Mouse (Mus musculus) intestine, postnatal 0 days (tissue): ENCODE measurements around the gene Olfr412. TPM values are rescaled to one million over a fixed set of nuclear protein-coding genes. Genes with fewer than 3 reads are reported as not detected.
A peak's percentile ranks its signal among the peaks of the same experiment; 100 is the strongest.

ENCODE experiments used
- ATAC-seq: fragments of 200-750 bp; cut with Nextera tagmentation; 2 replicates; pipeline ENCODE4 v1.8.0; 2017; ENCODE audit warnings: mild to moderate bottlenecking, moderate TSS enrichment, moderate library complexity
- H3K27ac ChIP-seq: fragments of 300-500 bp; sonication (generic); 2 replicates; pipeline ENCODE4 v1.5.1; 2014; ENCODE audit warnings: mild to moderate bottlenecking, low read depth, low read length, moderate library complexity
- H3K27me3 ChIP-seq: fragments of 300-500 bp; sonication (generic); replicated peaks from 2 replicates; pipeline ENCODE4 v1.6.1; 2014; ENCODE audit warnings: low read length, mixed read lengths; ENCODE audit not compliant: control insufficient read depth, insufficient read depth
- H3K36me3 ChIP-seq: fragments of 300-500 bp; sonication (generic); 2 replicates; pipeline ENCODE4 v1.6.1; 2014; ENCODE audit warnings: mild to moderate bottlenecking, moderate library complexity; ENCODE audit not compliant: control insufficient read depth, insufficient read depth
- H3K4me1 ChIP-seq: fragments of 300-500 bp; sonication (generic); replicated peaks from 2 replicates; pipeline ENCODE4 v1.6.1; 2014; ENCODE audit warnings: antibody characterized with exemption, low read length, mixed read lengths; ENCODE audit not compliant: control insufficient read depth, insufficient read depth
- H3K4me2 ChIP-seq: fragments of 300-500 bp; sonication (generic); replicated peaks from 2 replicates; pipeline ENCODE4 v1.6.1; 2014; ENCODE audit warnings: low read depth, mild to moderate bottlenecking, moderate library complexity
- H3K4me3 ChIP-seq: fragments of 300-500 bp; sonication (generic); 2 replicates; pipeline ENCODE4 v1.5.1; 2014; ENCODE audit warnings: low read depth, low read length
- H3K9ac ChIP-seq: fragments of 300-500 bp; sonication (generic); 2 replicates; pipeline ENCODE4 v1.6.1; 2014; ENCODE audit warnings: mild to moderate bottlenecking, low read depth, low read length
- H3K9me3 ChIP-seq: fragments of 300-500 bp; sonication (generic); 2 replicates; pipeline ENCODE4 v1.6.1; 2016; ENCODE audit warnings: mixed run types; ENCODE audit not compliant: control insufficient read depth
- CTCF ChIP-seq: sonication (generic); IDR thresholded peaks from 2 replicates; pipeline ENCODE4 v1.5.1; 2016; ENCODE audit warnings: low read depth, mild to moderate bottlenecking, control low read depth, antibody characterized with exemption, moderate library complexity
- WGBS: fragments of 180-500 bp; shearing (Covaris S2); extraction: QIAGEN DNeasy Blood & Tissue Kit; methylation state at CpG from one replicate; pipeline ENCODE4 v1.1.7; 2014; 5-methylcytosine and 5-hydroxymethylcytosine counted together
- polyA plus RNA-seq: library from polyadenylated mRNA; unstranded; fragments of >200 nt; fragmentation: Nextera tagmentation; extraction: Ambion mirVana; gene quantifications from 2 replicates; pipeline ENCODE4 v1.2.1, GENCODE M21; 2015

The Olfr412 gene
- not detected in 2 replicates for polyA plus RNA-seq

DNA sequence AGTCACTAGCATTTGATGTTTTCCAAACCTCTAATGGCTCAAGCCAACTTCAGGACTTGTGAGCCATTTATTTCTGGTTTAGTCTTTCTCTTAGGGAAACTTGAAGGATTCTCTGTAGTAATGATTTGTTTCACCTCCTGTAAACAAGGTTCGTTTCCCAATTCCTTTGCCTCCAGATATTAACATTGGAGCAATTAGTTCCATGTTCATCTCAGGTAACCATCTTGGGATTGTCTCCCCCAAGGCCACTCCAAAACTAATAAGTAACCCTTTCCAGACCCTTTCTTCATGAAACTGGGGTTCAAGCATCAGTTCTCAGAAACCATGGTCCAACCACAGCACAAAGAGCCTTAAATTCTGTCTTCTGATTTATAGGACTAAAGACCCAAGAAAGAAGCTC is at the start of gene Olfr412:
Olfr412 (plus strand) TSS at position 301 of the 400 bp plus-strand sequence.
- Histone ChIP-seq H3K9me3 (no peaks in the 10 kb centered on the region), H3K27ac (no peak within 1 kb of the TSS), H3K27me3 (no peaks in the 10 kb centered on the region), H3K36me3 (no peaks in the 10 kb centered on the region), H3K9ac (no peak within 1 kb of the TSS), H3K4me2 (no peak within 1 kb of the TSS), H3K4me1 (no peaks in the 10 kb centered on the region), H3K4me3 (no peak within 1 kb of the TSS)
- 68% methylated on average over 1 of the region's 1 CpGs for WGBS
- ATAC-seq: no peak
- no peak for TF ChIP-seq CTCF

DNA sequence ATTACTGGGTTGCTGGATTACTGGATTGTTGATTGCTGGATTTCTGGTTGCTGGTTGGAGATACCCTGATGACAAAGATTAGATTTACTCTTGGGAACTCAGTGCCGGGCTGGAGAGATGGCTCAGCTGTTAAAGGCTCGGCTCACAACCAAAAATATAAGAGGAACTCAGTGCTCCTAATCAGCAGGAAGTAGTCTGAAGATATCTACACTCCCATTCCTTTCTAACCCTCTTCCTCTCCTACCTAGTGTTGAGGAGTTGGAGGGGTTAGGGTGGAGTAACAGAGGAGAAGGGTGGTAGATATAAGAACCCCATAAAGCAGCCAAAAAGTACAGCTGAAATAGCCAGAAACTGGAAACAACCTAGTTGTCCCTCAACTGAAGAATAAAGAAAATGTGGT is 35.8 kb upstream of the Olfr412 start:
- 65% methylated on average over 2 of the region's 2 CpGs for WGBS

DNA sequence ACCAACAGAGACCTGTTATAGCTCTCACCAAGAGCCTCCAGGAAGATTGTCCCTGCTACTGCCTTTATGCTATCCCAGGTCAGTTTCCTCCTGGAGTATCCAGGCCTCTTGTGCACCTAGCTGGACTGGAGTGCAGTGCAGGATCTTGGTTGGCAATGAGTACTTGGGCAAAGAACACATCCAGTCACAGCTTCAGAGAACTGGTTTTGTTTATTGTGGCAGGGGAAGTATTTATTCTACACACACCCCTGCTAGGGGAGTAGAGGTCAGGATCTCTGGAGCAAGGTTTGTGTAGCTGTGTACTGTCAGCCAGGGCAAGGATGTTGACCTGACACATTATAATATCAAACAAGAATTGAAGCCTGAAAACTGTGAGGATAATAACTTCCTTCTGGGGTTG is 33.1 kb upstream of the Olfr412 start:
- no peak for TF ChIP-seq CTCF
- no peak for ATAC-seq
- H3K36me3 ChIP-seq: no peaks in the 10 kb centered on the region
- H3K4me1 ChIP-seq: no peaks in the 10 kb centered on the region
- no peak overlapping the region for H3K4me2 ChIP-seq
- H3K9me3 ChIP-seq: no peaks in the 10 kb centered on the region
- H3K9ac ChIP-seq: no peak overlapping the region
- H3K4me3 ChIP-seq: no peak overlapping the region
- H3K27ac ChIP-seq: no peak overlapping the region
- H3K27me3 ChIP-seq: no peaks in the 10 kb centered on the region

More for the DNA sequence above, 35.8 kb upstream of the Olfr412 start:
- no peaks in the 10 kb centered on the region for H3K27me3 ChIP-seq
- H3K27ac ChIP-seq: no peak overlapping the region
- no peaks in the 10 kb centered on the region for H3K4me1 ChIP-seq
- no peaks in the 10 kb centered on the region for H3K9me3 ChIP-seq
- H3K36me3 ChIP-seq: no peaks in the 10 kb centered on the region
- H3K4me3 ChIP-seq: no peak overlapping the region
- ATAC-seq: no peak
- no peak for TF ChIP-seq CTCF
- H3K4me2 ChIP-seq: no peak overlapping the region
- no peak overlapping the region for H3K9ac ChIP-seq

DNA sequence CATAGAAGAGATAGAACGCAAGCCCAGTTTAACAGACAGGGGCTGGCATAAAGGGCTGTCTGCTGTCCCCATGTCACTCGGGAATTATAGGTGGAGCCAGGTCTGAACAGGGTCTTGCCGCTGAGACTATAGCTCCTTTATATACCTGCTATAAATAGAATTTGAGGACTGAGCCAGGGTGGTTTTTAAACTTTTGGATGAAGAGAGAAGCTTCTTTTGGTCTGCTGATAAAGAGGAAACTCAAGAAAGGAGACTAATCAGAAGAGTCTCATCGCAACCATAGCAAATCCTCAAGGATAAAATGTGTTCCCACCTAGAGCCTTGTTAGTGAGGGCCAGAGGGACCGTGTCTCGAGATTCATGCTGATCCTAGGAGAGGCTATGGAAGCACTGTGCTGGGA is 23.9 kb upstream of the Olfr412 start, which contains the start of gene Olfr410:
Olfr410 (minus strand) TSS at position 101 of the 400 bp plus-strand sequence.
- 81% methylated on average over 6 of the region's 6 CpGs for WGBS
- Histone ChIP-seq H3K27ac (no peak within 1 kb of the TSS), H3K27me3 (no peaks in the 10 kb centered on the region), H3K4me3 (no peak within 1 kb of the TSS), H3K36me3 (no peaks in the 10 kb centered on the region), H3K4me2 (no peak within 1 kb of the TSS), H3K4me1 (no peaks in the 10 kb centered on the region), H3K9ac (no peak within 1 kb of the TSS), H3K9me3 (no peaks in the 10 kb centered on the region)
- TF ChIP-seq CTCF: no peak
- ATAC-seq: no peak

DNA sequence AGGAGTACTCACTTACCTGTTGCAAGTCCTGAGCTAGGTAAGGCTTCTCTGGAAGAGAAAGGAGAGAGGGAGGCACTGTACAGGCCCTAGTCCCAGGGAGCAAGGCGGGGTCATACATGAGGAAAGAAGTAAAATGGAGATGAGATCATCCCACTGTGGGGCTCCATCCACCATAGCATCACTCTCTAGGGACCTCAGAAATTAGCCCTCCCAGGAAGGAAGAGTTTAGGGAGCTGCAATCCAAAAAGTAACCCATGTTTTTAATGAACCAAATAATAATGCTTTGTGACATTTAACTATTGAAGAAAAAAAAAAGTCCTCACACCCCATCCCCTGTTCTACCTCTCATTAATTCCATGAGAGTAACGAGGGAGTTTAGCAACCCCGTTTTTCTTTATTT is 9.3 kb upstream of the Olfr412 start, which contains the start of gene Olfr411:
Olfr411 (minus strand) TSS at position 101 of the 400 bp plus-strand sequence.
- no peak for TF ChIP-seq CTCF
- no peak within 1 kb of the TSS for H3K4me2 ChIP-seq

DNA sequence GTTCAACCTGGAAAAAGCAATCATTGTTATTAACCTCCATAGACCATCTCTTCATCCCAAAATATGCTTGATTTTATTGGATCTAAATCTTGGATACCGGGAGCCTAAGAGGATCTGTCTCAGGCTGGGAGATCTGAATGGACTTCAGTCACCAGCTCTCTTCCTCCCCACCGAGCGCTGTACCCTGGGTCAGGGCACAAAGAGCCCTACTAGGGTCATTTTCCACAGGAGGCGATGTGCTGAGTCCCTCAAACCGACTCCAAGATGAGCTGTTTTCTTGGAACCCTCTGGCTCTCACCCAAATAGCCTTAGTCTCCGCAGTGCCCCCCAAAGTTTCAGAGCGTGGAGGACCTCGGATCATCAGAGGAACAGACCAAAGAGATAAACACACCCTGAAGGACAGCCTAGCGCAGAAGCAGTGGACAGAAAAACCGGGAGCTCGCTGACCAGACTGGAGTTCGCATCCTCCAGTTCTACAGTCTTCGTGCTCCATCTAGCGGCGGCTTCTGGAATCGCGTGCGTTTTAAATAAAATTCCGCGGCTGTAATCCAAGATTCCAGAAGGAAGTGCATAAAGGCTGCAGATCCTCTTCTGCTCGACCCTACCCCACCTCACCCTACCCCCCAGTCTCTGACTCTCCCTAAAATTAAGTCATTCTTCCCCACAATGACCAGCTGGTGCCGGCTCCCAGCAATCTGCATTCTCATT is 9.7 kb downstream of the Olfr412 start:
- no peak overlapping the region for H3K9ac ChIP-seq
- WGBS: 11% methylated on average over 22 of the region's 22 CpGs

More for the DNA sequence above, 9.3 kb upstream of the Olfr412 start, which contains the start of gene Olfr411:
- no peaks in the 10 kb centered on the region for H3K4me1 ChIP-seq
- H3K9ac ChIP-seq: no peak within 1 kb of the TSS
- H3K27ac ChIP-seq: no peak within 1 kb of the TSS
- no peaks in the 10 kb centered on the region for H3K27me3 ChIP-seq
- H3K9me3 ChIP-seq: no peaks in the 10 kb centered on the region
- WGBS: 79% methylated on average over 3 of the region's 3 CpGs
- no peaks in the 10 kb centered on the region for H3K36me3 ChIP-seq
- ATAC-seq: no peak
- H3K4me3 ChIP-seq: no peak within 1 kb of the TSS

More for the DNA sequence above, 9.7 kb downstream of the Olfr412 start:
- Histone ChIP-seq H3K27me3 (peaks cover 6% of the 10 kb centered on the region; the same call in 1 of the 2 replicates), H3K4me1 (no peaks in the 10 kb centered on the region), H3K4me2 (no peak overlapping the region), H3K36me3 (no peaks in the 10 kb centered on the region), H3K4me3 (no peak overlapping the region), H3K27ac (no peak overlapping the region), H3K9me3 (no peaks in the 10 kb centered on the region)
- ATAC-seq: no peak
- peak; percentile 88 for TF ChIP-seq CTCF
